Mouse (Mus musculus) heart, postnatal 0 days (tissue): ENCODE data around the gene Prg3.

Source experiments
- CTCF ChIP-seq: IDR thresholded peaks from 2 replicates; pipeline ENCODE4 v1.5.1; 2016; ENCODE audit warnings: antibody characterized with exemption, control low read depth, low read depth
- EP300 ChIP-seq: IDR thresholded peaks from 2 replicates; pipeline ENCODE4 v1.6.1; 2016; ENCODE audit warnings: antibody characterized with exemption, low read depth

DNA sequence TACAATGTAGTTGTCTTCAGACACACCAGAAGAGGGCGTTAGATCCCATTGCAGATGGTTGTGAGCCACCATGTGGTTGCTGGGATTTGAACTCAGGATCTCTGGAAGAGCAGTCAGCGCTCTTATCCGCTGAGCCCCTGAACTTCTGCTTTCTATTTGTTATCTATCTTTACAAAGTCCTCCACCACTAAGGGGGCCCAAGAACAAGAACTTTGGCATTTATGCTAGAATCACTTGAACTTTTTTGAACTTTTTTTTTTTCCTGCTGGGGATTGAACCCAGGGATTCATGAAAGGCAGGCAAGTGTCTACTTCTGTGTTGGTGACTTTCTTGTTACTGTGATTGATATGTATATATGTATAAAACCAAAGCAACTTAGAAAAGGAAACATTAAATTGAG is 48.7 kb upstream of the Prg3 start:
- TF ChIP-seq CTCF (no peak), EP300 (no peak)
